Mouse (Mus musculus) heart, adult 11 months (tissue): ENCODE data around the gene Vsig8.

Source experiments
- DNase-seq: peaks from one replicate; pipeline ENCODE4 v3.0.0; 2022

Vsig8 gene

DNA sequence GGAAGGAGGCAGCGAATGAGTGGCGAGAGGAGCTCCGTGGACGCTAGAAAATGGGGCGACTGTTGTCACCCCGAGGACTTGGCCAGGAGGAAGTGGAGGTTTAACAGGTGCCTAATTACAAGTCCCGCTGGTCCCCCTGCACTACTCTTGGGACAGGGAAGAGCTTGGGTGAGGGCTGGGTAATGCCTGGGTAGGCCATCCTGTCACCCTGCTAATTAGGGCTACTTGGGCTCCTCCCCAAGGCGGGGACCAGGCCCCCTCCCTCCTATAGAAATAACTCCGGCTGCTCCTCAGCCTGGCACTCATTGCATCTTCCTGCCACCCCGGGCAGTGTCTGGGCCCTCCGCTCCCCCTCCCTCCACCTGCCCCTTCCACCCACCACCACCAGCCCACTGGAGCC is at the start of gene Vsig8:
Gene Vsig8, plus strand, starts transcription at position 301 of the 400 bp plus-strand sequence.
- DNase-seq: no peak

DNA sequence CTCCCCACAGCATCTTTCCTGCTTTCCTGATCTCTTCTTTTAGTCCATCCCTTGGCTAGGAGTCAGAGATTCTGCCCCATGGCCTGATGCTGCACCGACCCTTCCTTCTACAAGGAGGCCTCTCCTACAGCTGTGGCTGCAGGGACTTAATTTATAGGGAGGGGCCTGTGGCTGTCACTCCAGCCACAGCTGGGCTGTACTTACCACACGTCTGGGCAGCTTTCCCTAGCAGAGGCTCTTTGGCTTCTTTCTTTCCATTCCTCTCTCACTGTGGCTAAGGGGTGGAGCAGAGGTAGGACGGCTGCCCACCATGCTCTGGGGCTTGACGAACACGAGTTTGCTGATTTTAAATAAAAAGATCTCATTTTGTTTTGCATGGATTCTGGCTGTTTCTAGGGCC is 48.7 kb upstream of the Vsig8 start:
- DNase-seq: peak; percentile 96

DNA sequence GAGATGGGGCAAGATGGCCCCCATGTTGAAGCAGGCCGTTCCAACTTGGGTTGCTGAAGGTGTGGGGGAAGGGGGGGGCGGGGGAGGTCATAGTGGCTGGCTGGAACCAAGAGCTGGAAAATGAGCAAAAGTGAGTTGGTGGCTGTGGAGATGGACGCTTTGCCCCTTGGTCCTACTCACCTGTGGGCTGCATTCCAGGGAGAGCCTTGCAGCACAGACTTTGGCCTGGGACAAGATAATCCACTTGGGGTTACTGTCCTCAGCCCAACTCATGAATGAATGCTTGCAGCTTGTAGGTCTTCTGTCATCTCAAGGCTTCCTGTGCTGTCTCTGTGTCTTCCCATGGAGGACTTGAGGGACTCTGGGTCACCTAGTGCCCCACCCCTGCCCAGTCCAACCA is 48.0 kb upstream of the Vsig8 start:
- no peak for DNase-seq

DNA sequence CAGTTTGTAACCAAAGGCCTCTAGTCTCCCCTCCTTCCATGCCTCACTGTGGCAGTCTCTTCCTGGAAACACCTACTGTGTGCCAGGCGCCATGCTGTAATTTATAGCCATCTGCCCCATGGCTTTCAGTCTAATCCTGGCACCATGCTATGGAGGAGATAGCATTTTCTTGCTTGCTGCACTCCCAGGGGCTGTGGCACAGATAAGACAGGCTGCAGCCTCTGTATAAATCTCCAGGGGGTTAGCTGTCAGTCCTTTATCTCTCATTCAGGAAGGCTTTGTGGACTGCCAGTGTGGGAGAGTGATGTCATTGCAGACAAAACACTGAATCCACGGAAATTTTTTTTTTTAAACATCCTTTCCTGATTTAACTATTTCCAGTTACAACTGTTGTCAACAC is 47.6 kb upstream of the Vsig8 start:
- DNase-seq: no peak

DNA sequence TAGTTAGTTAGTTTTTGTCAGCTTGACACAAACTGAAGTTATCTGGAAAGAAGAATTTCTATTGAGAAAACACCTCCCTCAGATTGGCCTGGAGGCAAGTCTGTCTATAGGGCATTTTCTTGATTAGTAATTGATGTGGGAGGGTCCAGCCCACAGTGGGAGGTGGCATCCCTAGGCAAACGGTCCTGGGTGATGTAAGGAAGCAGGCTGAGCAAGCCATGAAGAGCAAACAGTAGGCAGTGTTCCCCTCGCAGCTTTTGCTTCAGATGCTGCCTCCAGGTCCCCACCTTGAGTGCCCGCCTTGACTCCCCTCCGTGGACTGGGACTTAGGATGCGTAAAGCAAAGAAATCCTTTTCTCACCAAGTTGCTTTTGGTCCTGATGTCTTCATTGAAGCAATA is 46.5 kb upstream of the Vsig8 start:
- DNase-seq: no peak

DNA sequence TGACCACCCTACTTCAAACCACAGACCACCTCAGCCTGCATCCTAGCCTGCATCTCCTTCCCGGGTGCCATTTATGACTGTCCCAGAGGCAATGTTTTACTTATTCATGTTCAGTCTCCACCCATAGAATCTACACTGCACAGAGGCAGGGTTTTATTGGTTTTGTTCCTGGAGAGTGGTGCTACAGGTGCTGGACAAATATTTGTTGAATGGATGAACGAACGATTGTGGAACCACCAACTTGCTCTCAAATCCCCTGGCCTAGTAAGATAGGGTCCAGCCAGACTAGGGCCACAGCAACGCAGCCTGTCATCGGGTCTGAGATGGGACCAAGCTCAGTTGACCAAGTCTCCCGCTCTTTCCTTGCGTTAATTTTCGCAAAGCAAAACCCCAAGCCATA is 45.8 kb upstream of the Vsig8 start:
- DNase-seq: peak; percentile 87

DNA sequence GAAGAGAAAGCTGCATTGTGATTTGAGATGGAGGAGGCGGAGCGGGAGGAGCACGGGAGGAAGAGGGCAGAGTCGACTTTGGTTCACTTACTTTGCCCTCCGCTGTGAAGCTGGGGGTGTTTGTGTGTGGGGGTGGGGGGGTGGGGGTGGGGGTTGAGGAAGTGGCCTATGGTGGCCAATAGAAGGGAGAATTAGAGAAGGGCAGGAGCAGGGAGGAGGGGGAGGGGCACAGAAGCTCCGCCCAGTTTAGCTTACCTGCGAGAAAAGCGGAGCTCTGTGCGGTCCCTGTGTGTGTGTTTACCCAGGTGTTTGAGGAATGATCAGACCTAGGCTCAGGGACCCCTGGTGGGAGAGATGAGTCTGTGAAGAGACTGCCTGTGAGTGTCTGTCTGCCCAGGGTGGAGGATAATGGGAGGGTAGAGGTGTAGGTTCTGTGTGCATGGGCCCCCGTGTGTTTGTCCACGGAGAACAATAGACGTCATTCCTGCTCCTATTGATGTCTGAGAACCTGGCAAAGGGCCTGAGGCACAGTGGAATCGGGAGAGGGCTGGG is 45.2 kb upstream of the Vsig8 start:
- DNase-seq: peak; percentile 95

DNA sequence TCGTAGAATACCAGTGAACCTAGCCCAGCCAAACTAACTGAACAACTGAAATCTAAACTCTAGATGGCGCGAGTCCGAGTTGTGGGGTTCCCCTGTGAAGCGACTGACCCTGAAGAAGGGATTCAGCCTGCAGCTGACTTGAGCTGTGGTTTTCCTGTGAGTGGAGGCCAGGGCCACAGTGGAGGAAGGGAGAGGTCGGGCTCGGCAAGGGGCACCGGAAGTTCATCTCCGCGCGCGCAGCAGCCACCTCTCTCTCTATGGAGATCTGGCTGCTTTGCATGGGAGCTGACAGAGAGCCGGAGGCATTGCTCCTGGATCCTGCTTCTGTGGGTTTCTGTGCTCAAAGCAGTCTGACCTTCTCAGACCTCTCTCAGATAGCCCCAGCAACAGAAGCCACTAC is 42.8 kb upstream of the Vsig8 start:
- peak; percentile 99 for DNase-seq

DNA sequence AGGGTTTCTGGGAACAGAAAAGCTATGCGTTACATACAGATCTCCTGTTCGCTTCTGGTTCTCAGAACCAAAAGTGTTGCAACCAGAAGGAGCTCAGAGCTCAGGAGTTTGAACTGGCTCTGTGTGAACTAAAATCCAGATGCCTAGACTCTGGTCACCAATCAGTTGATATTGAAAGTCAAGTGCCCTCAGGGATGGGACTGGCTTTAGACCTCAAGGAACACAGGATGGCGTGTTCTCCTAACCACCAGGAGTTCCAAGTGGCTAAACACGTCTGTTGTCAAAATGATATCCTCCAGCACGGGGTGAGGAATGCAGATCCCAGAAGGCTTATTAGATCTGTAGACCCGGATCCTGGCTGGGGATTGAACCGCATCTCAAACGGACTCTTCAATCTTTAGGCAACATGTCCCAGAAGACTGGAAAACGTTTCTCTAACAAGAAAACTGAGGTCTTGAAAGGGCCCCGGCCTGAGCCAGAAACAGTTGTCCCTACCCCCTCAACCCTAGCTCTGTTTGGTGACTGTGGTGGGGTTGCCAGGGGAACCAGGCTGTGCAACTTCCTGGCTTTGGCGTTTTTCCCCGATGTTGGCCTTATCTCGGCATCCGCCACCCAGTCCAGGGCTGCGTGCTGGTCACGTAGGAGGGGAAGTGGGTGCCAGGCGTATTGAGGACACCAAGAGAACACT is 42.1 kb upstream of the Vsig8 start:
- peak; percentile 99 for DNase-seq

DNA sequence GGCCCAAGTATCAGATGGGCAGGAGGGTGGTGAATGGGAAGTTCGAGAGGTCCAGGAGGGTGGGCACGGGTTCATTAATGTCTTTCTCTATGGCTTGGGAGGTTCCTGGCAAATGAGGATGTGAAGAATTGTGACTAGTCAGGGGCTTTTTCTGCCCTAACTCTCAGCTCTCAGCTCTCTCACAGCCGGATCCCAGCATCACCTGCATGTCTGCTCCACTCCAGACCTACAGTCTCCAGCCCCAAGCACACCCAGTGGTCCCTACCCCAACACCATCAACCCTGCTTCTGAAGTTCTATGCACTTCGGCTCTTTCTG is 41.6 kb upstream of the Vsig8 start:
- DNase-seq: no peak

DNA sequence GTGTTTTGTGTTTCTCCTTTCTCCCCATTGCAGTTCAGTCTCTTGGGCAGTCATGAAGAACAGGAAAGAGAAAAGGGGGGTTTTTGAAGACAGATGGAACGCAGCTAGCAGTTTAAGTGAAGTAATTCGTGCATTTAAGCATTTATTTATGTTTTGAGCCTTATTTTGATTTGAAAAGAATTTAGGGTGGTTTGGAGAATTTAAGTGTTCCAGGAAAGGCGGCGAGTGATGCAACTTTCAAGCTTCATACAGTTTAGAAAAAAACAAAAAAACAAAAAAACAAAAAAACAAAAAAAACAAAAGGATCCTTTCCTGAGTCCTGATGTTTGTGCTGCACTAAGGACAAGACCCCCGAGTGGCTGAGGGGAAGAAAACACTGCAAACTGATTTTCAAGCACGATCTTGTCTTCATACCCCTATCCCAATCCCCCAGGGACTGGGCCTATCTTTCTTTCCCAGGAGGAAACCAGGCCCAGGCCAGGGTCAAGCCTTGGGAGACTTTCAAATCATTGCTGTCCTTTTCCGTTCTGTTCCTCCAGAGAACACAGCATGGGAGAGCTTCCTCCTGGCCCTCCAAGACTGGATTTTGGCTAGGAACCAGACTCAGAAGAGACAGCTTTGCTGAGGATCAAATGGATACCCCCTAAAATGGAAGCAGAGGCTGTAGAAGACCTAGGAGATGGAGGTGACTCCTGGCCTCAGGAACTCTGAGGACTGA is 41.0 kb upstream of the Vsig8 start:
- peak; percentile 97 for DNase-seq

DNA sequence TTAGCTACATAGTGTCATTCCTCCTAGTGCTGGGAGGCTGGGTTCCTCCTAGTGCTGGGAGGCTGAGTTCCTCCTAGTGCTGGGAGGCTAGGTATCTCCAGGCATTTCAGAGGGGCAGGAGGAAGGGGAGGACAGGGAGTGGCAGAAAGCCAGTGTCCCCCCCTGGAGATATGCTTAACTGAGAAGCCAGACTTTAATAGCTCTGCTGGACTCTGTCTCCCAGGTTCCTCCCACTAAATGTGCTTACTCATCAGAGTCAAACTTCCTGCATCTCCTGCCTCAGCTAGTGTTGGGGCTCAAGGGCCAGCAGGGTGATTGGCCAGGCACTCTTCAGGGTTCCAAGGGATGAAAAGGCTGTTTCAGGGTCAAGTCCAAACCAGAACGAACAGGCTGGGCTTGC is 40.3 kb upstream of the Vsig8 start:
- DNase-seq: peak; percentile 96

DNA sequence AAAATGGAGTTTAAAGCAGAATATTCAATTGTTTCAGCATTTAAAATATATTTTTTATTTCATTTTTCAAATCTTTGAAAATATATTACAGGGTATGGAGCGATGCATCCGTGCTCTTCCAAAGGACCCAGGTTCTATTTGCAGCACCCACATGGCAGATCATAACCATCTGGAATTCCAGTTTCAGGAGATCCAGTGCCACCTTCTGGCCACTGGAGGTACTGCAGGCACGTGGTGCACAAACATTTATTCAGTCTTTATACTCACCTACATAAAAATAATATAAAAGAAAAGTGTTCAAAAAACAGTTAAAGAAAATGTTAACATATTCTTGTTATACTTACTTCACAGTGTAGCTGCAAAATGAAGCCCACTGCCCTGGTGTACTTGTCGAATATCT is 37.7 kb upstream of the Vsig8 start:
- no peak for DNase-seq

DNA sequence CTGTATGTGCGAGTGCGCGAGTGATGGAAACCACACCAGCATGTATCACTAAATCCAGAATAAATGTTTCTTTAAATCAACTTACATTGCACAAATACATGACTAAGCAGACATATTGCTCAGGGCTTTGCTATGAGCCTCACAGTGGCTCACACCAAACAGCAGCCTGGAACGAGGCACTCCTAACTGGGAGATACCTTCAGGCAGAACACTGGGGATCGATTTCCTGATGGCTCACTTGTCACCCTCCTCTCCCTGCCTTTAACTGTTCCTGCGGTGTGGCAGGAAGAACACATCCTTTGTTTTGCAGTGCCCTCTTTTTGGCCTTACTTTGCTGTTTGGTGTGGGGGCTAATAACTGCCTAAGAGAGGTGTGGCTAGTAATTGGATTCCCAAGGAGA is 36.1 kb upstream of the Vsig8 start:
- DNase-seq: peak; percentile 90

DNA sequence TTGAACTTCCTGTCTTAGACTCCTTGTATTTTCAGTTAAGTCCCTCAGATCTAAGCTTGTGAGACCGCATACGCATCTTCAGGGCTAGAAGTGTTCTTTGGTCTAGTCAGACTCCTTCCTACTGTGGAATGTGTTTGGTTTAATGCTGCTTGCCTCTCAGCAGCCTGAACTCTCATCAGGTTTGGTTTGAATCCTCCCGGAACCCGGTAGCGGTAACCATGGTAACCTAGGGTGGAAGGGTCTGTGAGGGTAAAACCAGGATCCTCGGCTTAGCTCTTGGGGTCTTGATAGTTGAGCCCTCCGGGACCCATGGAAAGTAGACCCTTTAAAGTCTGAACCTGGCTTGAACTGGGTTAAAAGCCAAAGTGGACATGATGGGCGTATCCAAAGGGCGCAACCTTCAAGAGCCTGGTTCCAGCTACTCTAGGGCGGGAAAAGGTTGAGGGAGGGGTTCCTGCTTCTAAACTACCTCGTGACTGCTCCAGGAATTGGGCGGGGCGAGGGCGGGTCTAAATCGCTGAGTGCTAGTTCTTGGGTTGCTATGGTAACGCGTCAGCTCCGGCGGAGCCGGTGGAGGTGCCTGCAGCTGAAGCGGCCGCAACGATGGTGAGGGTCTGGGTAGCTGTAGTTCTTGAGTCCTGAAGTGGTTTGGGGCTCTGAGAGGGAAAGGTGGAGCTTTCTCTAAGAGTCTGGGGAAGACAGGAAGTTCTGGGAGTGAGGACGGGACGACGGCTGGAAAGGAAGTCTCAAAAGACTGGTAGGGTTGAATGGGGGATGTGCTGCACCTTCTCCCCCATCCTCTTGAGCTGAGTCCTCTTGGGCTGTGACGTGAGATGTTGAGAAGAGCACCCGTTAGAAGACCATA is 34.9 kb upstream of the Vsig8 start, which contains the start of gene Cfap45:
Gene Cfap45, plus strand, starts transcription at position 226 of the 865 bp plus-strand sequence.
- peak; percentile 100 for DNase-seq

DNA sequence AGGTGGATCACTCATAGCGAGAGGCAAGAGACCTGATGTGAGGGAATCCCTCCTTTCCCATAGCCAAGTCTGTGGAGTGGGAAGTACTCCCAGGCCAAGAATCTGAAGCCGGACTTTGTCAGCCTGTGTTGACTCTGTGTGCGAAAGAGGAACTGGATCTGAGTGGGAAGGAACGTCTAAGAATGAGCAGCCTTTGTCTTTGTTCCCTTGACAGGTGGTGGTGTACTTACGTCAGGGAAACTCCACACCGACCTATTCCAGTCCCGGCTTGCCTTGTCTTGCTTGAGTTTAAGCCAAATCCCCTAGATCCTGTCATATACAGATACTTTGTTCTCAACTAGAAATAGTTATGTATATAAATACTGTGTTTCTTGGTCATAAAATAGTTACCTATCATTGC is 33.2 kb upstream of the Vsig8 start:
- DNase-seq: peak; percentile 95

DNA sequence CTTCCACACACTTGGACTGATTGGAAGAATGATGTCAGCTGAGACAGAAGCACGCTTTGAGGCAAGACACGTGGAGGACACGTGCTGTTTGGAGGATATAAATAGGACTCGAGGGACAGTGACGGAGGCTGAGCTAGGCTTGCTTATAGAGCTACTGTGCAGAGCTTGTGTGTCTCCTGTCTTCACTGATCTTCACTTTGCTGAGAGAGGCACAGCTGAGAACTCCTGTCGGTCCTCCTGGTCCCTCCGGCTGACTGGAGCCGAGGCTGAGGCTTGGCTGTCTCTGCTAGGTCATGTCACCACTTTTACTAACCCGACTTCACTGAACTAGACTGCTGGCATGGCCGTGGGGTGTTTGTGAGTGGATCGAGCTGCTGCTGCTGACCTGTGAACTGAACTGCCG is 32.0 kb upstream of the Vsig8 start:
- peak; percentile 98 for DNase-seq

DNA sequence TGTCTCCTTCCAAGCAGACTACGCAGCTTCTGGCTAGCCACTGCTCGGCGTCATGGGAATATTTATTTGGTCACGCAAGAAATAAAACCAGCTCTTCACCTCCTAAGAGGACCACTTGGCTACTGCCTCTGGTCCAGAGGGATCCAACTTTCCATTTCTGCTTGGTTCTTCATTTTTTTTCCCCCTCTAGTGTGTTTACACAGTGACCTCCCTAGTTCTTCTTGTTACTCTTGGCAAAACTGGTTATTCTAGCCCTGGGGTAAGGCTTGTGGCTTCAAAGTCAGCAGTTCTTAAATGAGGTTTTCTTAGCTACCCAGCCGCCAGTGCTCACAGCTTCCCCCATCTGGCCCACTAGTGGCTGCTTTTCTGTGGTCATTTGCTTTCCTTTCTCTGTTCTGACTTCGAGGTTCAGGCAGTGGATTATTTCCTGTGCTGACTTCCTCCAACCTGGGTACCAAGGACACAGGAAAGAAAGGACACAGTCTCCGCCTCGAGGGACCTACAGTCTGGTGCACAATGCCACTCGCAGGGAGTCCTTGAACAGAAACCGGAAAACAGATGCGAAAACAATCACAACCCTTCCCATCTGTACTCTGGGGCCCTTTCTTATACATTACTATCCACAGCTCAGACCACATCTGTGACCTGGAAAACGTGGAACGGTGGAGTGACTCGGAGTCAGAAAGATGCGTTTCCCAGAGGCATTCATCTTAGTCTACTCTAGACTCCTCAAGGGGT is 30.5 kb upstream of the Vsig8 start:
- DNase-seq: peak; percentile 99

DNA sequence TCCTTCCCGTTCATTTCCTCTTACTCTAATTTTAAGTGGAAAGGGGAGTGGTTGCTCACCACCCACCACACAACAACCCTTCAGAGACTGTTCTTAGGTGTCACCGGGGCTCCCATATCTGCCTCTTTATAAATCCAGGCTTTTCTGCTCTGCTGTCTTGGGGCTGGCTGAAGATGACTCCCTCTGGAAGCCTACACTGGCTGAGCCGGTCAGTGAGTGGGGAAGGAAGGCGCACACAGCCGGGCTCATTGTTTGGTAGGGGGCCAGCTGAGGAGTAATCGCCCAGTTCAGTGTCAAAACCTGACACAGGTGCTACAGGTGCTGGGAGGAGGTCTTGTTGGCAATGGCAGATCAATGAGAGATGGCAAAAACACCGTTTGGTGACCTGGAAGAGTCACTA is 29.8 kb upstream of the Vsig8 start:
- DNase-seq: peak; percentile 95

DNA sequence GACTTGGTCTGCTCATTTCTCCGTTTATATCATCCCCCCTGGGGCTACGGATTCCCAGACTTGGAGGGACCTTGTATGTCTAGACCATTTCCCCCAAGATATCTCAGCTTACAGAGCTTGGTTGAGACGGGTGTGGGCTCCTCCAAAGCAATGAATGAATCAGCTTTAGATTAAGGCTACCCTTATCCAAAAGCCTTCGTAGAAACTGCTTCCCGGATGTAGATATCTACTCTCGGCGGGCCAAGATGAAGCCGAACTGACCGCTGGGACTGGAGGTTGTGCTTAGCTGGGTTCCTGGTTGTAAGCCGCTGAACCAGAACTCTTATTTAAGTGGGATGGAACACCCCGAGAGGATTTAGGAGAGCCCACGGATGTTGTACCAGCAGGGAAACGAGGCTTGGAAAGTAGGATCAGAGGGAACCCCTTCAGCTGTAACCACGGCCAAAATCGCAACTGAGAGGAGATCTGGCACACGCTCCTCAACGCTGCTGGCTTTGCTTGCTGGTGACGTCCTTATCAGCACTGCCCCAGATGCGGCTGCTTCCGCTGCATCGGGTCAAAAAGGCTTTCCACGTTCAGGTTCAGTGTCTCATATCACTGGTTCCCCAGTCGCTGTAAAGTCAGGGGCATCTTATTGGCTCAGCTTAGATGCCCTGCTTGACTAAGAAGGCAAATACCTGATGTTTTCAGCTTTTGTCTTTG is 29.2 kb upstream of the Vsig8 start:
- peak; percentile 99 for DNase-seq

DNA sequence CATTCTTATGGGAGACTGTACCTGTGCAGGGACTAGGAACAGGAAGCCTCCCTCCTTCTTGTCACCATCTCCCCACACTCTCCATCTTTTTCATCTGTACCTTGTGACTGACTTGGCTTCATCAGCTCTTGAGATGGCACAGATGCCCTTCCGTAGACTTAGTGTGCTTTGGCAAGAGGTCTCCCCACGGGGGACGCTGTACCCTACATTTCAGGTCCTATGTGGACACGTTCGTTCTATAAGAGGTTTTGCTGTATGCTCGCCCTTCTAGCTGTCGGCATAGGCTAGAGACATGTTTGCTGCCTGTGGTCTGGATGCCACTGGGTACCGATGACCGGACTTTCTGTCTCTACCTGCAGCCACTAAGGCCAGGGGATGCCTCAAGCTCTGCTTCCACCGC is 28.3 kb upstream of the Vsig8 start:
- peak; percentile 93 for DNase-seq

DNA sequence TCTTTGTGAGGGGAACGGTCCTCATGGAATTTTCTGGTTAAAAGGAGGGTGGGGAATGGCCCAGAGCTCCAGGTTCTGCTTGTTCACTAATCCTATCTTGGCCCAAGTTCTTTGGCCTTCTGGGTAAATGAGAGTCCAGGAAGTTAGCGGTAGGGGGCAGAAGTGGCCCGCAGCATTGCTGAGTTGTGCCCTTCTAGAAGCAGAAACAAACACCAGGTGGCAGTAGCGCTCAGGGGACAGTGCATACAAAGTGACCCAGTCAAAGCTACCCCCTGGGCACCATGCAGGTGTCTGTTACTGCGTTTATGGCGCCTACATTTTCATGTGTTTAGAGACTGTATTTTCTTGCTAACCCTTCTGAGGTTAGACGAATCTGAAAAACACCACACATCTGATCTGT is 27.0 kb upstream of the Vsig8 start:
- peak; percentile 98 for DNase-seq
